Mouse (Mus musculus): ENCODE results near the gene Syne4. TPM values are rescaled to one million over a fixed set of nuclear protein-coding genes. Genes with fewer than 3 reads are reported as not detected.

The Syne4 gene
- polyA plus RNA-seq, 1 experiment from 2014 or later = 29.2 TPM

DNA sequence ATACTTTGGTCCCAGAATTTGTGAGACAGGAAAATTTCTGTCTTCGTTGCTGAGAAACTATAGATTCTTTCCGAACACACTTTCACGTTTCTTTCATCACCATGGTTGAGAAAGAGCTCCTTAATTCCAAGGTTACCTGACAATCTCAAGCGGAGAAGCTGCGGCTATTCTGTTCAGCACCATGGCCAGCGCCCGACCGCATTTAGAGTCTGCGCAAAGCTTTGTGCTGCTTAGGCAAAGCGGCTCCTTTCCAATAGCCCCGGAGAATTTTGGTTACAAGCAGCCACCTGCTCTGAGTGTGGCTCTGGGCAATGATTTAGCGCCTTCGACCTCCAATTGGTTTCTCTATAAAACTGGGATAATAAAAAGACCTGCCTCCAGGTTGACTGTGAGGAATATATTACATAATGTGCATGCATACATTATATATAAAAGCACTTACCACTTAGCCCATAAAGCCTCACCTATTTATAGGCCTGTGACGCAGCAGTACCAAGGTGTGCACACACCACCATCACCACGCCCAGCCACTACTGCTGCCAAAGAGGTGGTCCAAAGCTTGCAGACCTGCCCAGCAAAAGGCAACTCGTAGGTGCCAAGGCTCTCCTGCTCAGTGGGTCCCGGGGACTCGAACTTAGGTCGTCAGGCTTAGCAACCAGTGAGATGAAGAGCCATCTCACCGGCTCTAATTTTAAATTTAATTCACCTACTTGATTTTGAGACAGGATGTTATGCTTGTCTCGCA, 32.2 kb downstream of the Syne4 start:
- no peak overlapping the region for H3K4me3 ChIP-seq (ENCODE audit: low read depth, low read length)
- H3K27me3 ChIP-seq (ENCODE audit: control insufficient read depth, insufficient read depth, low read length) = peaks cover 8% of the 10 kb centered on the region
- WGBS = 29% methylated on average over 21 of the region's 21 CpGs
- H3K4me2 ChIP-seq (ENCODE audit: low read depth, low read length, severe bottlenecking) = no peak overlapping the region
- no peak for ATAC-seq (replicated peaks; ENCODE audit: low FRiP score)
- no peaks in the 10 kb centered on the region for H3K9me3 ChIP-seq (ENCODE audit: control insufficient read depth, low read length)
- no peak overlapping the region for H3K9ac ChIP-seq (ENCODE audit: low read length)
- DNase-seq (ENCODE audit: low spot score) = peak; percentile 86
- H3K36me3 ChIP-seq (ENCODE audit: control insufficient read depth, insufficient read depth, low read length) = no peaks in the 10 kb centered on the region
- no peaks in the 10 kb centered on the region for H3K4me1 ChIP-seq (replicated peaks; ENCODE audit: control insufficient read depth, insufficient read depth, low read length)
- no peak overlapping the region for H3K27ac ChIP-seq (ENCODE audit: low read depth, low read length)

DNA sequence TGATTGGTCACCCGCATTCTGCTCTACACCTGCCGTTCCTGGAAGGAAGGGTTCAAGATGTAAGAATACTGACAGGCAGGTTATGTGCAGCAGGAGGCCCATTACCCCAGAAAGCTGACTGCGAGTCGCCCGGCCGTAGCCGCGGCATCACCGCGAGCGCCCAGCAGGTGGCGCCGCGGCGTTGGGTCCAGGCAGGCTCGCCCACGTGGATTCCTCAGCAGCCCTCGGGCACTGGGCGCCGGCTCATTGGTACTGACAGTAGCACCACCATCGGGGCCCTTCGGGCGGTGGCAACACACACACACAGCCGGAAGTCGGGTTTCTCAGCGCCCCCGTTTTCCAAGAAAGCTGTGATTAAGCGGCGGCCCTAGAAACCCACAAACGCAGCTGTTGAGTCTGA, 33.2 kb downstream of the Syne4 start:
- H3K9ac ChIP-seq (ENCODE audit: low read length) = no peak overlapping the region
- H3K4me2 ChIP-seq (ENCODE audit: low read depth, low read length, severe bottlenecking) = 0 out of 2 replicates have a peak overlapping the region, but pooled peaks have one; percentile 27
- WGBS = 2% methylated on average over 30 of the region's 30 CpGs
- no peak; the same call in 1 of the 2 replicates for ATAC-seq (replicated peaks; ENCODE audit: low FRiP score)
- H3K9me3 ChIP-seq (ENCODE audit: control insufficient read depth, low read length) = no peaks in the 10 kb centered on the region
- H3K27me3 ChIP-seq (ENCODE audit: control insufficient read depth, insufficient read depth, low read length) = peaks cover 8% of the 10 kb centered on the region
- DNase-seq (ENCODE audit: low spot score) = peak; percentile 89
- H3K27ac ChIP-seq (ENCODE audit: low read depth, low read length) = no peak overlapping the region
- H3K4me3 ChIP-seq (ENCODE audit: low read depth, low read length) = no peak overlapping the region
- no peaks in the 10 kb centered on the region for H3K4me1 ChIP-seq (replicated peaks; ENCODE audit: control insufficient read depth, insufficient read depth, low read length)
- H3K36me3 ChIP-seq (ENCODE audit: control insufficient read depth, insufficient read depth, low read length) = no peaks in the 10 kb centered on the region

DNA sequence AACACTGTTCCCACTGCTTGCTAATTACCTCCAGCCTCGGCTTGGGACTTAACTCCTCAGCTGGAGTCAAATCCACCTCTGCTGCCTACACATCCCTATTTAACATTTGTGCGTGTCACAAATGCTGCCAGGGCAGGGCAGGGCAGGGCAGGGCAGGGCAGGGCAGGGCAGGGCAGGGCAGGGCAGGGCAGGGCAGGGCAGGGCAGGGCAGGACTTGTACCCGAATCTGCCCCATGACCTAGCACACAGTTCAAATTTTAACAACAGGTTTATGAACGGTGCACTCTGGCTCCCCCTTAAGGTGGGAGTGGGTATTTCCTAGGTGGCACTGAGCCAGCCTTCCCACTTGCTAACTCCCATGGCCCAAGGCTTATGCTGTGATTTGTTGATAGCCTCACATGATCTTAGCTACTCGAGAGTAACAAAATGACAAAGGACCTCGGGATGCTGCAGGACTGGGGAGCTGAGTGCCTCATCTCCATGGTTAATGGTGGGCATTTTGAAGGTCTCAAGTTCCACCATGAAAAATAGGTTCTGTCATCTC, 38.7 kb downstream of the Syne4 start:
- ATAC-seq (replicated peaks; ENCODE audit: low FRiP score) = no peak
- no peaks in the 10 kb centered on the region for H3K9me3 ChIP-seq (ENCODE audit: control insufficient read depth, low read length)
- peak; percentile 81 for DNase-seq (ENCODE audit: low spot score)
- H3K27ac ChIP-seq (ENCODE audit: low read depth, low read length) = no peak overlapping the region
- no peaks in the 10 kb centered on the region; the same call in 1 of the 2 replicates for H3K36me3 ChIP-seq (ENCODE audit: control insufficient read depth, insufficient read depth, low read length)
- H3K27me3 ChIP-seq (ENCODE audit: control insufficient read depth, insufficient read depth, low read length) = no peaks in the 10 kb centered on the region
- no peak overlapping the region for H3K9ac ChIP-seq (ENCODE audit: low read length)
- WGBS = 16% methylated on average over 6 of the region's 6 CpGs
- H3K4me1 ChIP-seq (replicated peaks; ENCODE audit: control insufficient read depth, insufficient read depth, low read length) = no peaks in the 10 kb centered on the region
- no peak overlapping the region for H3K4me2 ChIP-seq (ENCODE audit: low read depth, low read length, severe bottlenecking)
- H3K4me3 ChIP-seq (ENCODE audit: low read depth, low read length) = no peak overlapping the region

DNA sequence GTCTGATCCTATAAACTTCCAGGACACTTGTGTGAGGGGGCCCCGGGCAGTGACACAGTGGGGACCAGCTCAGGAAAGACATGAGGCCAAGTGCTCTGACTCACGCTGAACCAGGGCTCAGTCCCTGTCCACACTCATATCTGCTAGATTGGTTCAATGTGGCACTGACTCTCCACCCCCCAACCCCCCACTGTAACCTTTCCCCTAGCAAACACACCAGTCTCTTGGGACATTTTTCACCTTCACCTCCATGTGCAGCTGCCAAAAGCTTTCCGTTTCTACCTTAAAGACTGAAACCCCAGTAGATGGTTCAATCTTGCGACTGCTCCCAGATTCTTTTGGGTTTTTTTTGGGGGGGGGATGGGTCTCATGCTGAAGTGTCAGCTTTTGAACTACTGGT, 39.5 kb downstream of the Syne4 start:
- no peaks in the 10 kb centered on the region for H3K4me1 ChIP-seq (replicated peaks; ENCODE audit: control insufficient read depth, insufficient read depth, low read length)
- WGBS = 80% methylated on average over 4 of the region's 4 CpGs
- no peak overlapping the region for H3K9ac ChIP-seq (ENCODE audit: low read length)
- H3K4me2 ChIP-seq (ENCODE audit: low read depth, low read length, severe bottlenecking) = no peak overlapping the region
- no peak for ATAC-seq (replicated peaks; ENCODE audit: low FRiP score)
- H3K27ac ChIP-seq (ENCODE audit: low read depth, low read length) = no peak overlapping the region
- no peak overlapping the region for H3K4me3 ChIP-seq (ENCODE audit: low read depth, low read length)
- no peaks in the 10 kb centered on the region for H3K27me3 ChIP-seq (ENCODE audit: control insufficient read depth, insufficient read depth, low read length)
- DNase-seq (ENCODE audit: low spot score) = no peak
- H3K9me3 ChIP-seq (ENCODE audit: control insufficient read depth, low read length) = no peaks in the 10 kb centered on the region
- no peaks in the 10 kb centered on the region; the same call in 1 of the 2 replicates for H3K36me3 ChIP-seq (ENCODE audit: control insufficient read depth, insufficient read depth, low read length)

DNA sequence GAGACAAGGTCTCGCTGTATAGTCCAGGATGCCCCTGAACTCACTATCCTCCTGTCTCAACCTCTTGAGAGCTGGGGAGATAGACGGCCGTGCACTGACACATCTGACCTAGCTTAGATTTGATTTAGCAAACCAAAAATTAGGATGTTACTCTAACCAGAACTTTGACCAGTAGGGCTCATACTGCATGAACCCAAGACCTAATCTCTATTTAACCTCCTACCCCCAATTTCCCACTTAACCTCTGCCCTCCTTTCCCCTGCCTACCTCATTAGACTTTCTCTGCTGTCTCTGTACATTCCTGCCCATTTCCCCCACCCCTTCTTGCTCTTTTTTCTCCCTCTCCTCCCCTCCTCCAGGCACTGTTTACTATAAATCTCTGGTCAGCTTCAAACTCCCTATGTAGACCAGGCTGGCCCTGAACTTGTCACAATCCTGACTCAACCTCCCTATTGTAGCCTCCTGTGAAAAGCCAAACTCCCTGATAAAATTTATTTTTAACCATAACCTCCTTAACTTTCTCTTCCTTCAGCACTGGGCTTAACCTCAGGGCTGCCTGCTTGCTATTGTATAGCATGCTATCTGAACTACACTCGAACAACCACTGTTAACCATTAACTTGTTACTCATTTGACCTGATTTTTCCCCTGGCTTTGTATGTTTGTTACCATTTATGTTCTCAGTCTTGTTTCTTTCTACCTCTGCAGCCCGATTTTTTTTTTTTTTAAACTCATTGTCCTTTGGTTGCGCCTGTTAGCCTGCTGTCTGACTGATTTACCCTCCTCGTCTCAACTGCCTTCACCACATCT, 44.0 kb downstream of the Syne4 start:
- Histone ChIP-seq H3K4me3 (ENCODE audit: low read depth, low read length) (no peak overlapping the region), H3K4me1 (replicated peaks; ENCODE audit: control insufficient read depth, insufficient read depth, low read length) (peaks cover 3% of the 10 kb centered on the region), H3K36me3 (ENCODE audit: control insufficient read depth, insufficient read depth, low read length) (peaks cover 4% of the 10 kb centered on the region; the same call in 1 of the 2 replicates), H3K4me2 (ENCODE audit: low read depth, low read length, severe bottlenecking) (no peak overlapping the region), H3K27me3 (ENCODE audit: control insufficient read depth, insufficient read depth, low read length) (no peaks in the 10 kb centered on the region), H3K27ac (ENCODE audit: low read depth, low read length) (no peak overlapping the region), H3K9me3 (ENCODE audit: control insufficient read depth, low read length) (no peaks in the 10 kb centered on the region), H3K9ac (ENCODE audit: low read length) (no peak overlapping the region)
- 77% methylated on average over 7 of the region's 7 CpGs for WGBS
- peak; percentile 2 for DNase-seq (ENCODE audit: low spot score)
- ATAC-seq (replicated peaks; ENCODE audit: low FRiP score) = no peak

DNA sequence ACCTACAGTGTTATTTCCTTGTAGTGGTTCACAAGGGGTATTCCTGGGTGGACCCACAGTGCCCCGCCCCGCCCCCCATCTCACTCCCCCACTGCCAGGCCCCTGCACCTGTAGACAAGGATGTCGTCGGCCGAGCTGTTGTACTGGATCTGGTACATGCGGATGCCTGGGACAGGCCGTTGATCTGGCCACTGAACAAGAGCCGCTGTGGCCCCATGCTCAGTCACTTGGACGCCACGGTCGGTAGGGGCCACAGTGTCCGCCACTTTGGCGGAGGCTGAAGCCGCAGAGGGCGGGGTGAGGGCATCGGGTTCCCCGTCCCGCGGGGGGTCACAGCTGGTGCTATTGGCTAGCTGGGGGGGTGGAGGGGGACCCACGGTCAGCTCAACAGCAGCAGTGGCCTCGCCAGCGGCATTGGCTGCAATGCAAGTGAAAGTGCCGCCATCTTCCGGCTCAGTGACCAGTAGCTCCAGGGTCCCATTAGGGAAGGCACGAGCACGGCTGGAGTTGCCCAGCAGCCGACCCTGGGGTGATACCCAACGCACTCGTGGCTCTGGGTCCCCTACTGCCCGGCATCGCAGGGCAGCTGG, 44.8 kb downstream of the Syne4 start:
- no peak overlapping the region for H3K4me2 ChIP-seq (ENCODE audit: low read depth, low read length, severe bottlenecking)
- H3K4me1 ChIP-seq (replicated peaks; ENCODE audit: control insufficient read depth, insufficient read depth, low read length) = peaks cover 3% of the 10 kb centered on the region
- no peaks in the 10 kb centered on the region for H3K27me3 ChIP-seq (ENCODE audit: control insufficient read depth, insufficient read depth, low read length)
- H3K4me3 ChIP-seq (ENCODE audit: low read depth, low read length) = no peak overlapping the region
- ATAC-seq (replicated peaks; ENCODE audit: low FRiP score) = no peak
- no peaks in the 10 kb centered on the region for H3K9me3 ChIP-seq (ENCODE audit: control insufficient read depth, low read length)
- WGBS = 90% methylated on average over 31 of the region's 31 CpGs
- no peak overlapping the region for H3K9ac ChIP-seq (ENCODE audit: low read length)
- peaks cover 4% of the 10 kb centered on the region; the same call in 1 of the 2 replicates for H3K36me3 ChIP-seq (ENCODE audit: control insufficient read depth, insufficient read depth, low read length)
- DNase-seq (ENCODE audit: low spot score) = peak; percentile 49
- H3K27ac ChIP-seq (ENCODE audit: low read depth, low read length) = no peak overlapping the region

DNA sequence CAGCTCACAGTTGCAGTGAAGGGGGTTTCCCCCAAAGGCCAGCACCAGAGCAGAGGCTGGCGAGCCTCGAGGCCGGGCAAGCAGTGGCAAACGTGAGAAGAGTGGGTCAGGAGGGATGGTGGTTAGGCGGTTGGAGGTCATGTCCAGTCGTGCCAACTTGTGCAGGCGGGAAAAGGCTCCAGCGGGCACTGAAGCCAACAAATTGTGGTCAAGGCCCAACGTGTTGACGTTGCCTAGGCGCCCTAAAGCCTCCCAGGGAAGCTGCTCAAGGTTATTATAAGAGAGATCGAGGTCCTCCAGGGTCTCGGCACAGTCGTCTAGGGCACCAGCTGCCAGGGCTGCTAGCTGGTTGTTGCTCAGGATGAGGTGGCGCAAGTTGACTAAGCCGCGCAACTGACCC, 45.4 kb downstream of the Syne4 start:
- Histone ChIP-seq H3K9ac (ENCODE audit: low read length) (no peak overlapping the region), H3K27me3 (ENCODE audit: control insufficient read depth, insufficient read depth, low read length) (no peaks in the 10 kb centered on the region), H3K4me1 (replicated peaks; ENCODE audit: control insufficient read depth, insufficient read depth, low read length) (peaks cover 3% of the 10 kb centered on the region), H3K9me3 (ENCODE audit: control insufficient read depth, low read length) (no peaks in the 10 kb centered on the region), H3K36me3 (ENCODE audit: control insufficient read depth, insufficient read depth, low read length) (peaks cover 4% of the 10 kb centered on the region; the same call in 1 of the 2 replicates), H3K4me2 (ENCODE audit: low read depth, low read length, severe bottlenecking) (no peak overlapping the region), H3K4me3 (ENCODE audit: low read depth, low read length) (no peak overlapping the region), H3K27ac (ENCODE audit: low read depth, low read length) (no peak overlapping the region)
- ATAC-seq (replicated peaks; ENCODE audit: low FRiP score) = no peak
- DNase-seq (ENCODE audit: low spot score) = no peak
- 91% methylated on average over 17 of the region's 17 CpGs for WGBS

DNA sequence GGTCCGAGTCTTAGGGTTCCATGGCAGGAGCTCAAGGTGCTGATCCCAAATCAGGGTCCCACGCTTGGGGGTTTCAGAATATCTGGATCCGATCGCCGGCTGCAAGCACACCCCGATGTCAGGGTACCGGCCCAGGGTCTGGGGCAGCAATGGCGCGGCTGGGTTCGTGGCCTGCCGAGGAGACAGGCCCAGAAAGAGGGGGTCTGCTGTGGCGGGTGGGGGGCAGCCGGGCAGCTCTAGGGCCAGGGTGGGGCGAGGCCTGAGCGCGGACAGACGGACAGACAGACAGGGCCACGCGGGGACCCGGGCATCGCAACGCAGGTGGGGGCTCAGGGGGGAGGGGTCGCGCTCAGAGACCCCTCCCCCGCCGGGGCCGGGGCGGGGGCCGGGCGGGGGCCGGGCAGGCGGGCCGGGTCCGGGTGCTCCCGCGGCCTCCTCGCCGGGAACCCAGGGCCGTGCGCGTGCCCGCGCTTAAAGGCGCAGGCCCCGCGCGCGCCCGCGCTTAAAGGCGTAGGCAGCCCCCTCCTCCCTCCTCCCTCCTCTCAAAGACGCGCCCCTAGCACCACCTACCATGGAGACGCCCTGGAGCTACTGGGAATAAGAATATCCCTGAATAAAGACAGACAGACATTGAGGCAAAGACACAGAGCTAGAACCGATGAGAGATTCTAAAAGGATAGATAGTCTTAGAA, 48.2 kb downstream of the Syne4 start, which contains the start of gene Lrfn3:
Gene Lrfn3, minus strand, starts transcription at position 121 of the 692 bp plus-strand sequence.
- WGBS = 1% methylated on average over 44 of the region's 55 CpGs
- Histone ChIP-seq H3K9me3 (ENCODE audit: control insufficient read depth, low read length) (no peaks in the 10 kb centered on the region), H3K36me3 (ENCODE audit: control insufficient read depth, insufficient read depth, low read length) (peaks cover 4% of the 10 kb centered on the region; the same call in 1 of the 2 replicates), H3K4me3 (ENCODE audit: low read depth, low read length) (peak within 1 kb of the TSS; percentile 73), H3K9ac (ENCODE audit: low read length) (peak within 1 kb of the TSS; percentile 92), H3K4me1 (replicated peaks; ENCODE audit: control insufficient read depth, insufficient read depth, low read length) (peaks cover 3% of the 10 kb centered on the region), H3K27me3 (ENCODE audit: control insufficient read depth, insufficient read depth, low read length) (no peaks in the 10 kb centered on the region), H3K27ac (ENCODE audit: low read depth, low read length) (no peak within 1 kb of the TSS), H3K4me2 (ENCODE audit: low read depth, low read length, severe bottlenecking) (peak within 1 kb of the TSS; percentile 81)
- peak; percentile 87 for DNase-seq (ENCODE audit: low spot score)
- peak; percentile 72 for ATAC-seq (replicated peaks; ENCODE audit: low FRiP score)
